Mouse (Mus musculus) inflammation-experienced regulatory T-cells, adult 6 months (primary cell): Measurements from ENCODE around the gene Sell. TPM values are rescaled to one million over a fixed set of nuclear protein-coding genes. Genes with fewer than 3 reads are reported as not detected.

Experiments used
- polyA plus RNA-seq, 3 experiments: library from polyadenylated mRNA; unstranded; fragments of 100-300 nt; shearing (Covaris generic); gene quantifications; one replicate each; pipeline ENCODE4 v1.2.1; 2017

Sell gene
- polyA plus RNA-seq, 3 experiments from 2014 or later = 60.7 to 367 (median 330) TPM

Other genes starting within 250 kb of the Sell start
- 10 to 100 TPM; 20.6 to 24.9 (median 24.9) TPM for gene Scyl3, start 132.9 kb upstream of the Sell start, polyA plus RNA-seq
- gene BC055324, start 67.2 kb upstream of the Sell start, polyA plus RNA-seq = 10 to 100 TPM in 1 of 3 experiments, 1 to 10 TPM in 2; 3.7 to 15.1 (median 4.7) TPM
- gene Mettl18, start 67.1 kb upstream of the Sell start, polyA plus RNA-seq = 10 to 100 TPM; 14.3 to 26.6 (median 21.3) TPM
- gene Sele, start 13.7 kb upstream of the Sell start, polyA plus RNA-seq = under 1 TPM in 1 of 3 experiments, not detected in 2; 0.19 TPM
- 1 to 10 TPM in 2 of 3 experiments, not detected in 1; 1.1 to 3.0 TPM for gene Selp, start 53.3 kb downstream of the Sell start, polyA plus RNA-seq
- not detected for gene F5, start 89.9 kb downstream of the Sell start, polyA plus RNA-seq
- 1 to 10 TPM; 1.3 to 2.1 (median 1.6) TPM for gene Slc19a2, start 187.1 kb downstream of the Sell start, polyA plus RNA-seq
- 10 to 100 TPM in 2 of 3 experiments, 1 to 10 TPM in 1; 8.4 to 11.3 (median 10.6) TPM for gene Ccdc181, start 213.6 kb downstream of the Sell start, polyA plus RNA-seq
- 10 to 100 TPM; 11.5 to 19.0 (median 12.5) TPM for gene Nme7, start 242.1 kb downstream of the Sell start, polyA plus RNA-seq
- gene Blzf1, start 245.5 kb downstream of the Sell start, polyA plus RNA-seq = 10 to 100 TPM; 22.7 to 24.3 (median 23.1) TPM